Comparison of ENCODE assay signal across 30 mouse cellular contexts in the genomic region with DNA sequence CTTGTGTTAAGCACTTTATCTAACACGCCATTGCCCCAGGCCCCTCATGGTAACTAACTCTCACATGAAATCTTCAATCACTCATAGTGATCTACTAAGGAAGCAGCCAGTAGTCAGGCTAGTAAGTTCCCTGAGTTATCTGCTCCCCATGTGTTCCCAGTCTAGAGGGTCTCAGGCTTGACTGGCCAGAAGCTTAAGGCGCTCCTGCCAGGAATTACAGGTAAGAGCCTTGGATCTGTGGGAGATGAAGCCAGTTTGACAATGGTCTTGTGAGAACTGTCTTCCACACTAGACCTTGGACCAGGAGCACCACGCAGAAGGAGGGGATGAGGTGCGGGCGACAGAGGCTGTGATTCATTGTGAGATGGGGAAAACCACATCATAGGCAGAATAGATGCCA.
"Had no signal": no experiment of that assay in that cellular context is flagged by ENCODE, and none has a peak within 500 bp of the region (broad histone marks: within the 10 kb centered on the region; RNA-seq: fewer than 3 reads in every experiment).

No protein-coding gene starts in this region.

- DNase-seq: left cerebral cortex, postnatal 4 days; liver; liver, embryonic 13.5 days; liver, postnatal 0 days; lung, adult 18-20 months; lung, adult 2 months; lung, embryonic 14.5 days; lung, postnatal 10 days; lung, postnatal 14 days; lung, postnatal 36 days; lung, postnatal 4 days; midbrain, embryonic 14.5 days had no signal

- ATAC-seq: liver, embryonic 12.5 days; liver, postnatal 0 days; lung, postnatal 0 days; midbrain, embryonic 13.5 days; midbrain, embryonic 15.5 days had no signal

- H3K27ac ChIP-seq: left cerebral cortex, adult 2 months; limb, embryonic 12.5 days; limb, embryonic 13.5 days; limb, embryonic 15.5 days; liver, embryonic 12.5 days; liver, embryonic 13.5 days; liver, embryonic 14.5 days; liver, embryonic 15.5 days; lung, embryonic 15.5 days; macrophage; midbrain, embryonic 10.5 days; midbrain, embryonic 12.5 days; midbrain, embryonic 13.5 days; midbrain, embryonic 15.5 days had no signal

- H3K4me3 ChIP-seq: left cerebral cortex, adult 2 months; limb, embryonic 10.5 days; limb, embryonic 12.5 days; limb, embryonic 13.5 days; limb, embryonic 15.5 days; liver, embryonic 12.5 days; liver, embryonic 13.5 days; liver, embryonic 15.5 days; lung, embryonic 15.5 days; megakaryocyte, embryonic 14.5 days; midbrain, embryonic 10.5 days; midbrain, embryonic 12.5 days; midbrain, embryonic 13.5 days; midbrain, embryonic 15.5 days; myocyte had no signal

- H3K4me2 ChIP-seq: limb, embryonic 12.5 days; limb, embryonic 13.5 days; limb, embryonic 15.5 days; liver, embryonic 11.5 days; liver, embryonic 12.5 days; liver, embryonic 13.5 days; liver, embryonic 15.5 days; lung, embryonic 14.5 days; lung, embryonic 15.5 days; midbrain, embryonic 12.5 days; midbrain, embryonic 13.5 days; midbrain, embryonic 15.5 days had no signal

- H3K4me1 ChIP-seq: limb, embryonic 12.5 days; limb, embryonic 13.5 days; limb, embryonic 15.5 days; liver, embryonic 12.5 days; liver, embryonic 13.5 days; liver, embryonic 15.5 days; lung, embryonic 15.5 days; megakaryocyte, embryonic 14.5 days; midbrain, embryonic 15.5 days had no signal

- H3K27me3 ChIP-seq: limb, embryonic 12.5 days; limb, embryonic 13.5 days; limb, embryonic 15.5 days; liver, embryonic 12.5 days; liver, embryonic 13.5 days; liver, embryonic 15.5 days; lung, embryonic 15.5 days; midbrain, embryonic 12.5 days; midbrain, embryonic 13.5 days; midbrain, embryonic 15.5 days had no signal

- H3K9me3 ChIP-seq: limb, embryonic 10.5 days; limb, embryonic 12.5 days; limb, embryonic 13.5 days; limb, embryonic 15.5 days; liver, embryonic 12.5 days; liver, embryonic 13.5 days; liver, embryonic 15.5 days; lung, embryonic 15.5 days; megakaryocyte, embryonic 14.5 days; midbrain, embryonic 10.5 days; midbrain, embryonic 12.5 days; midbrain, embryonic 13.5 days; midbrain, embryonic 15.5 days had no signal

- H3K9ac ChIP-seq: limb, embryonic 12.5 days; limb, embryonic 13.5 days; limb, embryonic 15.5 days; liver, embryonic 12.5 days; liver, embryonic 13.5 days; liver, embryonic 14.5 days; liver, embryonic 15.5 days; liver, postnatal 0 days; lung, embryonic 14.5 days; lung, embryonic 15.5 days; midbrain, embryonic 12.5 days; midbrain, embryonic 13.5 days; midbrain, embryonic 15.5 days had no signal

- H3K36me3 ChIP-seq: limb, embryonic 10.5 days; limb, embryonic 12.5 days; limb, embryonic 13.5 days; limb, embryonic 15.5 days; liver, embryonic 12.5 days; liver, embryonic 13.5 days; liver, embryonic 15.5 days; lung, embryonic 15.5 days; midbrain, embryonic 10.5 days; midbrain, embryonic 12.5 days; midbrain, embryonic 13.5 days; midbrain, embryonic 15.5 days had no signal
